Mouse (Mus musculus): ENCODE measurements around the gene Gpr108. TPM values are rescaled to one million over a fixed set of nuclear protein-coding genes. Genes with fewer than 3 reads are reported as not detected.

The Gpr108 gene
- polyA plus RNA-seq, 1 experiment from 2014 or later, result 61.7 TPM

GRCm38 (mm10) chr17:57219167-57219883 is 28.9 kb downstream of the Gpr108 start:
- POLR2A ChIA-PET, result interaction anchor here (0.6 to 1.2 kb wide), 2 partner anchors 58 to 1145 kb away, joined by 3 to 4 read pairs; no protein-coding TSS in a partner anchor
- peak; percentile 73 for ATAC-seq
- DNase-seq (ENCODE audit: low read depth, low spot score), result no peak
- in situ Hi-C loops (cut with MboI; ENCODE audit: low pct_unique_long_range_greater_than_20kb), result loop anchor here (5.0 kb wide), 2 partner anchors 58 to 113 kb away; partner anchors contain the start of gene Vav1
- H3K27me3 ChIP-seq, result no peaks in the 10 kb centered on the region
- peak; percentile 92 for TF ChIP-seq CTCF (IDR thresholded peaks at IDR 0.05)
- CTCF ChIA-PET, result interaction anchor here (0.7 to 6.8 kb wide), 18 partner anchors 9 to 140 kb away, joined by 3 to 46 read pairs (median 5); partner anchors contain the start of genes C3 and Gpr108

GRCm38 (mm10) chr17:57218335-57218900 is 29.8 kb downstream of the Gpr108 start:
- no peaks in the 10 kb centered on the region for H3K27me3 ChIP-seq
- in situ Hi-C loops (cut with MboI; ENCODE audit: low pct_unique_long_range_greater_than_20kb), result loop anchor here (5.0 kb wide), 2 partner anchors 59 to 114 kb away; partner anchors contain the start of gene Vav1
- DNase-seq (ENCODE audit: low read depth, low spot score) (no peak), ATAC-seq (no peak)
- TF ChIP-seq CTCF (IDR thresholded peaks at IDR 0.05), result no peak
- POLR2A ChIA-PET, result no interaction called here
- CTCF ChIA-PET, result interaction anchor here (1.0 to 6.8 kb wide), 5 partner anchors 11 to 58 kb away, joined by 3 to 46 read pairs (median 8); no protein-coding TSS in a partner anchor

- no peaks in the 10 kb centered on the region for H3K27me3 ChIP-seq
- ChIA-PET POLR2A (no interaction called here), CTCF (interaction anchor here (1.0 kb wide), 1 partner anchor 120 kb away, joined by 3 read pairs; no protein-coding TSS in a partner anchor)
- no peak for DNase-seq (ENCODE audit: low read depth, low spot score)
- no peak for ATAC-seq
- in situ Hi-C loops (cut with MboI; ENCODE audit: low pct_unique_long_range_greater_than_20kb), result loop anchor here (5.0 kb wide), 2 partner anchors 62 to 117 kb away; partner anchors contain the start of gene Vav1
- TF ChIP-seq CTCF (IDR thresholded peaks at IDR 0.05), result no peak
These were observed 33.4 kb downstream of the Gpr108 start for GRCm38 (mm10) chr17:57214676-57215387.

- ChIA-PET POLR2A (no interaction called here), CTCF (interaction anchor here (1.3 to 2.2 kb wide), 2 partner anchors 26 to 65 kb away, joined by 3 to 7 read pairs; no protein-coding TSS in a partner anchor)
- in situ Hi-C loops (cut with MboI; ENCODE audit: low pct_unique_long_range_greater_than_20kb), result no loop called here
- no peak for ATAC-seq
- DNase-seq (ENCODE audit: low read depth, low spot score), result no peak
- no peaks in the 10 kb centered on the region for H3K27me3 ChIP-seq
- no peak for TF ChIP-seq CTCF (IDR thresholded peaks at IDR 0.05)
These were observed 36.7 kb downstream of the Gpr108 start for GRCm38 (mm10) chr17:57211501-57211900.

GRCm38 (mm10) chr17:57209330-57209729 is 38.9 kb downstream of the Gpr108 start:
- in situ Hi-C loops (cut with MboI; ENCODE audit: low pct_unique_long_range_greater_than_20kb), result no loop called here
- no peak for TF ChIP-seq CTCF (IDR thresholded peaks at IDR 0.05)
- ChIA-PET POLR2A (no interaction called here), CTCF (no interaction called here)
- DNase-seq (ENCODE audit: low read depth, low spot score) (no peak), ATAC-seq (no peak)
- H3K27me3 ChIP-seq, result no peaks in the 10 kb centered on the region

GRCm38 (mm10) chr17:57207938-57208337 is 40.3 kb downstream of the Gpr108 start:
- DNase-seq (ENCODE audit: low read depth, low spot score), result no peak
- POLR2A ChIA-PET, result no interaction called here
- in situ Hi-C loops (cut with MboI; ENCODE audit: low pct_unique_long_range_greater_than_20kb), result no loop called here
- TF ChIP-seq CTCF (IDR thresholded peaks at IDR 0.05), result no peak
- H3K27me3 ChIP-seq, result no peaks in the 10 kb centered on the region
- CTCF ChIA-PET, result interaction anchor here (1.0 to 2.4 kb wide), 3 partner anchors 12 to 69 kb away, joined by 3 to 8 read pairs (median 4); no protein-coding TSS in a partner anchor
- ATAC-seq, result no peak

GRCm38 (mm10) chr17:57201841-57202724 is 46.2 kb downstream of the Gpr108 start:
- H3K27me3 ChIP-seq, result no peaks in the 10 kb centered on the region
- POLR2A ChIA-PET, result interaction anchor here (0.6 kb wide), 1 partner anchor 389 kb away, joined by 3 read pairs; no protein-coding TSS in a partner anchor
- TF ChIP-seq CTCF (IDR thresholded peaks at IDR 0.05), result no peak
- CTCF ChIA-PET, result interaction anchor here (1.4 to 2.5 kb wide), 2 partner anchors 18 to 133 kb away, joined by 3 to 7 read pairs; no protein-coding TSS in a partner anchor
- DNase-seq (ENCODE audit: low read depth, low spot score), result no peak
- in situ Hi-C loops (cut with MboI; ENCODE audit: low pct_unique_long_range_greater_than_20kb), result no loop called here
- no peak for ATAC-seq

GRCm38 (mm10) chr17:57198252-57198651 is 50.0 kb downstream of the Gpr108 start:
- ATAC-seq, result no peak
- H3K27me3 ChIP-seq, result no peaks in the 10 kb centered on the region
- ChIA-PET POLR2A (no interaction called here), CTCF (no interaction called here)
- no peak for DNase-seq (ENCODE audit: low read depth, low spot score)
- in situ Hi-C loops (cut with MboI; ENCODE audit: low pct_unique_long_range_greater_than_20kb), result no loop called here
- TF ChIP-seq CTCF (IDR thresholded peaks at IDR 0.05), result no peak

- in situ Hi-C loops (cut with MboI; ENCODE audit: low pct_unique_long_range_greater_than_20kb), result no loop called here
- ATAC-seq, result no peak
- ChIA-PET POLR2A (no interaction called here), CTCF (interaction anchor here (1.5 kb wide), 1 partner anchor 9 kb away, joined by 3 read pairs; no protein-coding TSS in a partner anchor)
- H3K27me3 ChIP-seq, result peaks cover 1% of the 10 kb centered on the region
- TF ChIP-seq CTCF (IDR thresholded peaks at IDR 0.05), result no peak
- DNase-seq (ENCODE audit: low read depth, low spot score), result no peak
These were observed 52.8 kb downstream of the Gpr108 start for GRCm38 (mm10) chr17:57195326-57196010.

All from Patski (cell line).